Mouse (Mus musculus): Measurements from ENCODE around the gene Lsm11.

DNA sequence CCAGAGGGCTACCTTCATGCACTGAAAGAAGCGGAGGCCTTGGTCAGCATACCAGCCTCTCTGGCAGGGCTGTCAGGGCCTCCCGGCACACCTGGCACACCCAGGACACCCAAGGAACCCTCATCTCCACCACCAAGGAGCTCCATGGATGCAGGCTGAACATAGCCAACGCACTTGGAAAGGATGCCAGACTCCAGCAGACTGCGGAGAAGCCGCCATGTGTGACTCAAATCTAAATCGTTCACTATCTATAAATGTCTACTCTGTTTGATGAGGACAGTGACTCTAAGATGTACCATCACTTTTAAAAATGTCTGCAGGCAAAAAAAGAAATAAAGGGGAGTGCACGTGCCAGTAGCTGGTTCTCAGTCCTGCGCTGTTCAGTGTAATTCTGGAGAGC is 7.3 kb downstream of the Lsm11 start:
- TF ChIP-seq POLR2A (IDR thresholded peaks at IDR 0.05; ENCODE audit: insufficient read depth, low read length) = no peak
- no peak for TF ChIP-seq EP300 (IDR thresholded peaks at IDR 0.05; ENCODE audit: insufficient read depth, low read depth, low read length)
- no peak for TF ChIP-seq CTCF (IDR thresholded peaks at IDR 0.05; ENCODE audit: low read depth, low read length)
